Mouse (Mus musculus) retina, adult 2 months (tissue): ENCODE data around the gene Abca14.

Source experiments
- DNase-seq: peaks from one replicate; pipeline ENCODE4 v3.0.0-alpha.2; 2012; ENCODE audit warnings: low read depth, low spot score

Abca14 gene

GRCm38 (mm10) chr7:120203789-120204188 is at the start of gene Abca14:
Gene Abca14, plus strand, starts transcription at chr7:120203961.
- peak; percentile 6 for DNase-seq

- no peak for DNase-seq
Observed at GRCm38 (mm10) chr7:120156841-120157409, 46.8 kb upstream of the Abca14 start.

DNA sequence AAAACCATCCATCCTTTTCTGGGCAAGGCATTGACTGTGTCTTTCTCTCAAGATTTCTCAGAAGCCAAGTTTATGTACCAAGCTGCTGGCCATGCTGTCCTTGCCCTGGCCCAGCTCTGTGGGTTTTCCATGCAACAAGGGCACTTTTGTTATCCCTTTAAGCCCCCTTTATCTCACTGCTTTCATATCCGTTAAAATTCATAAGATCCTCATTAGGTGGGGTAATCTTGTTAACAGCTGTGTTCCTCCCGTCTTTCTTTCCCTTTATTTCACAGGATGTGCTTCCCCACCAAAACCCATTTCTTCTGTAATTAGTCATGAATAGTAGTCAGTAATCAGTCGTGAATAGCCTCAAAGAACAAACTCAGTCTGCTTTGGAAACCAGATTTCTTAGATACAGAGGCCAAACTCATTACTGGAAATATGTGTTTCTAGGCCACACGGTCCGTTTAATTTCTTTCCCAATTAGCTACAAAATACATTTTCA is 46.1 kb upstream of the Abca14 start:
- DNase-seq = no peak

- DNase-seq = no peak
Observed at GRCm38 (mm10) chr7:120158121-120158613, 45.6 kb upstream of the Abca14 start.

DNA sequence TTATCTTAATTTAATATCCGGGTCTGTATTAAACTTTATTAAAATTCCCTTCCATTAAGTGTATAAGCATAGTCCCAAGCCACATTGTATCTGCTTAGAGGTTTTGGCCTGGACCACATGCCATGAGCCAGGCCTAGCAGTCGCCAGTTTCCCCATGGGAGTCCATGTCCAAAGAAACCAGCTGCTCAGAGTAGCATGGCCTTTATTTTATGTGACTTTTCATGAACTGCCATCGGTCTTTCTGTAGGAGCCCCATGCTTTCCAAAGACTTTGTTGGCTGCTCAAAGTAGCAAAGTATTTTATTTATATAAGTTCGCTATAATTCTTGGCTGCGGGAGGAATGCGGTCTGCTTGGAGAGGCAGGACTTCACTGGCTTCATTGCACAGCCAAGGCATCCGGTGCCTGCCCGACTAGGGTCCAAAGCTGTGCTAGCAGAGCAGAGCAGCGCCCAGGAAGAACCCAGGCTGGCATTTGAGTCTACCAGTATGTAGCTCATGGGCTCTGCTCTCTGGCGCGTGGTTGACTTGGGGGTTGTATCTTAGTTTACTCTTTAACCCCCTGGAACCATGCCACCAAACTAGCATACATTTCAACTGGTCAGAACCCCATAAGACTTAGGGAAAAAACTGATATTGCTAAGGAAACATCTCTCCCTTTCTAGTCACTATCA is 40.0 kb upstream of the Abca14 start:
- no peak for DNase-seq

DNA sequence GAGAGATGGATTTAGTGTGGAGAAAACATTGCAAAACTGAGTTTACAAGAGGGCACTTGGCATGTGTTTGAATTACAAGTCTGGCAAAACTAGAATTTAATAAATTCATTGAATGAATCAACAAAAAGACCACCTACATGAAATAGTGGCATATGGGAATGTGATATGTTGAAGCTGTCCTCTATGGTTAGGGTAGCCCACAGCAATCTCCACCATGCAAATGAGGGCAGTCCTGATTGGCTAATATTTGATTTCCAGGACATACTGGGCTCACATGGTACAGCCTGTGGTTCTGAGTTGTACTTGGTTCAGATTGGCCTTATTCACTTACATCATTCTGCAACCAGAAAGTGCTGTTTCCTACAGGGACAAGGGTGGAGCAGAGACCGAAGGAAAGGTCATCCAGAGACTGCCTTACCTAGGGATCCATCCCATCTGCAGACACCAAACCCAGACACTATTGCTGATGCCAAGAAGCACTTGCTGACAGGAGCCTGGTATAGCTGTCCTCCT is 31.5 kb upstream of the Abca14 start:
- DNase-seq = no peak

- no peak for DNase-seq
Observed at GRCm38 (mm10) chr7:120173603-120174244, 30.0 kb upstream of the Abca14 start, which contains the start of gene Anks4b. Gene Anks4b, plus strand, starts transcription at chr7:120173858.

- DNase-seq = no peak
Observed at GRCm38 (mm10) chr7:120174723-120175504, 28.8 kb upstream of the Abca14 start.

GRCm38 (mm10) chr7:120177611-120178010 is 26.1 kb upstream of the Abca14 start:
- no peak for DNase-seq

DNA sequence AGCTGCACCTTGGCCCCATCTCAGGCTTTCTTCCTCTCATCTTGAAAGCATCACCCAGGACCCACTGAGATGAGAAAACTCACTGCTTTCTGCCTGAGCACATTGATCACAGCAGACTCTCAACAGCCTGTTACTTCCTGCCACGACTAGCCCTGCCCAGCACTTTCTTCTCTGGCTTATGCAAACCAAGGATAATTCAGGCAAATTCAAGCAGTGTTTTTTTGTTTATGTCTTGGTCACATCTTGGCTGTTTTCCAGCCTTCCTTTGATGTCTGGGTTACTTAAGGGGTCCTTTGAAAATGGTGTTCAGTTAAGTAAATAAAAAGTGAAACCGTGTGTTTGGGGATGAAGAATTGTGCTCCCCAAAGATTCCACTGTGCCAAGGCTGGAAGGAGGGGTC is 24.8 kb upstream of the Abca14 start:
- DNase-seq = no peak

- no peak for DNase-seq
Observed at GRCm38 (mm10) chr7:120180547-120180946, 23.2 kb upstream of the Abca14 start.

DNA sequence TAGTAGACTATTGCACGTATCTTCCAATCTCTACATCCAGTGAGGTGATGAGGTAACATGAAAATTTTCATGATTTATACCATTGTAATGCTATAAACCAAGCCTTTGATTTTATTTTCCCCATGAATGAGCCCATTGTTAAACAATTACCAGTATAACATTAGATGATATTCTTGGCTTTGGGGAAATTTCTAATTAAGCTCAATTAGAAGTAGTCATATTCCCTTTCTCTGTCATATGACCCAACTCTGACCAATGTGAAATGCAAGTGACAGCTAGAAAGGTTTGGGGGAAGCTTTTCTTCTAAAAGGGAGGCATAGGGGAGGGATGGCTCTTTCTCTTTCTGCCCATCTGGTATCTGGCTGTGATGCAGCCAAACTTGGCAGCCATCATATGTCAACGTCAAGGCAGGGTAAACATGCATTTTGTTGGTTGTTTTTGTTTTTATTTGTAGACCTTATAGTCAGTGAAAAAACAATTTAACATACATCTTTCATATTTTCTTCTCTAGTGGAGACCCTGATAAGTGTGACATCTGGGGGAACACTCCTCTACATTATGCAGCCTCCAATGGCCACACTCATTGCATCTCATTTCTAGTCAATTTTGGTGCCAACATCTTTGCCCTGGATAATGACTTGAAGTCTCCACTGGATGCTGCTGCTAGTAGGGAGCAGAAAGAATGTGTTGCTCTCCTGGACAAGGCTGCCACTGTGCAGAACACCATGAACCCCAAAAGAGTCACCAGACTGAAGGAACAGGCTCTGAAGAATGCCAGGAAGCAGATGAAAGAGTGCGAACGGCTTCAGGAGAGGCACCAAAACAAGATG is 22.1 kb upstream of the Abca14 start:
- DNase-seq = no peak

GRCm38 (mm10) chr7:120182891-120183290 is 20.9 kb upstream of the Abca14 start:
- DNase-seq = no peak

DNA sequence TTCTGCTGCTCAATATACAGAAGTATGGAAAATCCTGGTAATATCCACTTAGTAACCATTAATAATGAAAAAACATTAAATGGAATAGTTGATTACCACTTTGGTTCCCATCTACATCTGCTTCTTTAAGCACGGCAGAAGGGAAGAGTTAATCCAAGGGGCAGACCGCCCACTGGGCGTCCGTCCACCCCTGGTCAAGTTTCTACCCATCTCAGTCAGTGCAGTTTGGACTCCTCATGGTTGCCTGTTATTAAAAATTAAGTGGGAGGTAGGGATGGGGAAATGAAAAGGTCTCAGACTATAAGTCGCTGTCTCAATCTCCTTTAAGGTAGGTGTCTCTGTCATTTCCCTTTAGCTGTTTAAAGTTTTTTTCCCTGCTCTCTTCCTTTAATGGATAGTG is 14.8 kb upstream of the Abca14 start:
- no peak for DNase-seq

- no peak for DNase-seq
Observed at GRCm38 (mm10) chr7:120189369-120190149, 14.2 kb upstream of the Abca14 start.

DNA sequence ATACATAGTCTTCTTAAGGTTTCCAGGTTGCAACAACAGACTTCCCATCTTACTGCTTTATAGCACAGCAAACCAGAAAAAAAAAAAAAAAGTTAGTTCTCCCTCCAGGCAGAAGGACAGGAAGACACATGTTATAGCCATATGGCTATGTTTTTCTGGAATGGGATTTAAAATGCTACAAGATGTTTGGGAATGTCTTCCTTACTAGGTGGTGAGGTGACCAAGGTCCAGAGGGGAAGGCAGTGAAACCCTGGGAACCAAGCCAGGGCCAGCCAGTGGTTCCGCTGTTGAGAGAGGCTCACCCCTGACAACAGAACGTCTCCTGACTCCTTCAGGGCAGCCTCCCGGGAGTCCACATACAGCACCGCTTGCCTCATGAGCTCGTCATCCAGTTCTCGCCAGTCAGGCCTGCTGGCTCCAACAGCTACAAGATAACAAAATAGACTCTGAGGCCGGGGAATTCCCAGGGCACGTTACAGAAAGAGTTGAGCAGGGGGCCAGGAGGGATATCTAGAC is 13.6 kb upstream of the Abca14 start:
- no peak for DNase-seq

GRCm38 (mm10) chr7:120192207-120192606 is 11.6 kb upstream of the Abca14 start:
- DNase-seq = no peak

DNA sequence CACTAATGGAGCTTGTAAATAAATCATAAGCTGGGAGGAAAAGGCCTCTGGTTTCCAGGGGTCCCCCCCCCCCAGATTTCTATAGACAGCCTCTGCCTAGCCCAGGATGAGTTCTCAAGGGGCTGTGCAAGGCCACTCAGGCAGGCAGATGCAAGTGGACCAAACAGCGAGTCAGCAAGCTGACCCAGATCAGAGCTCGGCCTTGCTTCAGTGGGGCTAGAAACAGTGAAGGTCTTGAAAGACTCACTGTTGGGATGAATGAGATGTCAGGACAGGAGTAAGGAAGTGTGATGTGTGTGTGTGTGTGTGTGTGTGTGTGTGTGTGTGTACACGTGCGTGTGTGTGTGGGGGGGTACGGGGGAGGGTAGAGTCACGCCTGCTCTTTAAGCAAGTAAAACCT is 10.9 kb upstream of the Abca14 start:
- no peak for DNase-seq

DNA sequence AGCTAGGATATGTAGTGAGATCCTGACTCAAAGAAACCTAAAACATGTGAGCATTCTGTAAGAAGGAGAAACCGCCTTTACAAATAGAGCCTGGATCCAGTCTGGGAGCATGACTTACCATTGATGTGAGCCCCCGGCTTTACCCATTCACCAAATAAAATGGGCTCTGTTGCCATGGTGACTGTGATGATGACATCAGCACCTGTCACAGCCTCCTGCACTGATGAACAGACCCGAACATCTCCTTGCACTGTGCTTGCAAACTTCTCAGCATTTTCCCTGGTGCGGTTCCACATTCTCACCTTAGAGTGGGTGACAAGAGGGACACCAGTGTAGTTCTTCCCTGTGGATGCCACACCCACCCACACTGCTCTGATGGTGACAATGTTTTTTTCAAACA is 8.6 kb upstream of the Abca14 start:
- DNase-seq = no peak

DNA sequence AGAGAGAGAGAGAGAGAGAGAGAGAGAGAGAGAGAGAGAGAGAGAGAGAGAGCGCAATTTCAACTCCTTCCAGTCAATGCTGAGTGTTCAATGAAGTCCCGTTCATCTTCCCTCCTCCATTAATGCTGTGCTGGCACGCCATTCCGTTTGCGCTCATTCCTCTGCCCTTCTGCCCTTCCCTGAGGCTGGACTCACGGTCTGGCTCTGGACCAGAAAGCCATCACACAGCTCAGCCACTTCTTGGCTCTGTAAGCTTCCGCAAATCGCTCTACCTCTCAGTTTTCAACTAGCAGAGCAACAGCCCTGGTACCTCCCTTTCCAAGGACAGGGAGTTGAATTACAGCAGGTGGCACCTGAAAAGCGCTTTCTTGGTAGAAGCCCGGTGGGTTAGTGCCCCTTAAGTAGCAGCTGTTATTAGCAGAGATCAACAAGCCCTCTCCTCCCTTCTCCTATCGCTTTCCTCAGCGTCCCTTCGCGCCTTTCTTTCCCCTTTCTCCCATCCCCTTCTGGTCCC is 2.5 kb upstream of the Abca14 start:
- no peak for DNase-seq
